In genomic region chr13:23542225-23542980, GRCm38 (mm10) we compare ENCODE assay signal across 1 mouse cellular context.
A peak's percentile ranks its signal among the peaks of the same experiment; 100 is the strongest.
TF ChIP-seq lines count a peak whose summit lies in the region.

No protein-coding gene starts in this region.

TF ChIP-seq in CH12.LX, 34 proteins besides CTCF, POLR2A, EP300 and RAD21:
- TF ChIP-seq RCOR1 (conservative IDR thresholded peaks at IDR 0.05; ENCODE audit: low read depth, low read length) = peak; percentile 39; the same call in 1 of the 2 replicates
- TF ChIP-seq SIN3A (IDR thresholded peaks at IDR 0.05; ENCODE audit: low read length) = peak; percentile 67; the same call in 1 of the 2 replicates
- peak; percentile 99 for TF ChIP-seq POLR2AphosphoS2 (IDR thresholded peaks at IDR 0.05; ENCODE audit: low read depth, low read length)
- peak; percentile 77; the same call in 1 of the 2 replicates for TF ChIP-seq ZMIZ1 (IDR thresholded peaks at IDR 0.05; ENCODE audit: low read depth, low read length)
- TF ChIP-seq NELFE (IDR thresholded peaks at IDR 0.05; ENCODE audit: low read depth, low read length) = peak; percentile 52
- 0 out of 2 replicates have a peak, but pooled peaks have one; percentile 4 for TF ChIP-seq CHD2 (IDR thresholded peaks at IDR 0.05; ENCODE audit: low read length)
- TF ChIP-seq CHD1 (IDR thresholded peaks at IDR 0.05; ENCODE audit: low read depth, low read length) = peak; percentile 69; the same call in 1 of the 2 replicates
